Mouse (Mus musculus): ENCODE data around the gene F11. TPM values are rescaled to one million over a fixed set of nuclear protein-coding genes. Genes with fewer than 3 reads are reported as not detected.
A peak's percentile ranks its signal among the peaks of the same experiment; 100 is the strongest.

F11 gene
- polyA plus RNA-seq, 1 experiment from 2014 or later: not detected

- H3K9ac ChIP-seq (replicated peaks; ENCODE audit: low read depth, low read length): no peak overlapping the region
- no peak overlapping the region for H3K4me3 ChIP-seq (replicated peaks; ENCODE audit: low read length)
- H3K9me3 ChIP-seq (ENCODE audit: control insufficient read depth, low read length): no peaks in the 10 kb centered on the region
- no peak for ATAC-seq
- H3K27me3 ChIP-seq (replicated peaks; ENCODE audit: control insufficient read depth, insufficient read depth, low read length): no peaks in the 10 kb centered on the region
- no peak overlapping the region for H3K27ac ChIP-seq (ENCODE audit: low read length)
- no peaks in the 10 kb centered on the region for H3K36me3 ChIP-seq (ENCODE audit: control insufficient read depth, insufficient read depth)
- H3K4me1 ChIP-seq (replicated peaks; ENCODE audit: control insufficient read depth, insufficient read depth, low read length): no peaks in the 10 kb centered on the region
- 79% methylated on average over 3 of the region's 3 CpGs for WGBS
- no peak overlapping the region for H3K4me2 ChIP-seq (ENCODE audit: low read length)
Measured at GRCm38 (mm10) chr8:45277453-45277852, 15.6 kb upstream of the F11 start.

GRCm38 (mm10) chr8:45274317-45274716, 12.5 kb upstream of the F11 start:
- no peak overlapping the region for H3K4me3 ChIP-seq (replicated peaks; ENCODE audit: low read length)
- ATAC-seq: peak; percentile 62; the same call in 1 of the 2 replicates
- H3K9ac ChIP-seq (replicated peaks; ENCODE audit: low read depth, low read length): no peak overlapping the region
- H3K27me3 ChIP-seq (replicated peaks; ENCODE audit: control insufficient read depth, insufficient read depth, low read length): no peaks in the 10 kb centered on the region
- no peak overlapping the region for H3K4me2 ChIP-seq (ENCODE audit: low read length)
- no peak overlapping the region for H3K27ac ChIP-seq (ENCODE audit: low read length)
- H3K4me1 ChIP-seq (replicated peaks; ENCODE audit: control insufficient read depth, insufficient read depth, low read length): no peaks in the 10 kb centered on the region
- H3K36me3 ChIP-seq (ENCODE audit: control insufficient read depth, insufficient read depth): no peaks in the 10 kb centered on the region
- WGBS: 72% methylated on average over 4 of the region's 4 CpGs
- no peaks in the 10 kb centered on the region for H3K9me3 ChIP-seq (ENCODE audit: control insufficient read depth, low read length)

GRCm38 (mm10) chr8:45269056-45269455, 7.2 kb upstream of the F11 start:
- Histone ChIP-seq H3K36me3 (ENCODE audit: control insufficient read depth, insufficient read depth) (no peaks in the 10 kb centered on the region), H3K4me2 (ENCODE audit: low read length) (no peak overlapping the region), H3K4me1 (replicated peaks; ENCODE audit: control insufficient read depth, insufficient read depth, low read length) (no peaks in the 10 kb centered on the region), H3K9ac (replicated peaks; ENCODE audit: low read depth, low read length) (no peak overlapping the region), H3K27ac (ENCODE audit: low read length) (no peak overlapping the region), H3K9me3 (ENCODE audit: control insufficient read depth, low read length) (no peaks in the 10 kb centered on the region), H3K4me3 (replicated peaks; ENCODE audit: low read length) (no peak overlapping the region), H3K27me3 (replicated peaks; ENCODE audit: control insufficient read depth, insufficient read depth, low read length) (no peaks in the 10 kb centered on the region)
- ATAC-seq: no peak

- Histone ChIP-seq H3K27ac (ENCODE audit: low read length) (no peak overlapping the region), H3K4me1 (replicated peaks; ENCODE audit: control insufficient read depth, insufficient read depth, low read length) (no peaks in the 10 kb centered on the region), H3K4me2 (ENCODE audit: low read length) (no peak overlapping the region), H3K36me3 (ENCODE audit: control insufficient read depth, insufficient read depth) (no peaks in the 10 kb centered on the region), H3K9ac (replicated peaks; ENCODE audit: low read depth, low read length) (no peak overlapping the region), H3K9me3 (ENCODE audit: control insufficient read depth, low read length) (no peaks in the 10 kb centered on the region), H3K4me3 (replicated peaks; ENCODE audit: low read length) (no peak overlapping the region), H3K27me3 (replicated peaks; ENCODE audit: control insufficient read depth, insufficient read depth, low read length) (no peaks in the 10 kb centered on the region)
- ATAC-seq: no peak
Measured at GRCm38 (mm10) chr8:45268485-45268884, 6.7 kb upstream of the F11 start.

GRCm38 (mm10) chr8:45267611-45268391, 6.0 kb upstream of the F11 start:
- Histone ChIP-seq H3K36me3 (ENCODE audit: control insufficient read depth, insufficient read depth) (no peaks in the 10 kb centered on the region), H3K9ac (replicated peaks; ENCODE audit: low read depth, low read length) (no peak overlapping the region), H3K4me1 (replicated peaks; ENCODE audit: control insufficient read depth, insufficient read depth, low read length) (no peaks in the 10 kb centered on the region), H3K4me2 (ENCODE audit: low read length) (no peak overlapping the region), H3K27me3 (replicated peaks; ENCODE audit: control insufficient read depth, insufficient read depth, low read length) (no peaks in the 10 kb centered on the region), H3K4me3 (replicated peaks; ENCODE audit: low read length) (no peak overlapping the region), H3K27ac (ENCODE audit: low read length) (no peak overlapping the region), H3K9me3 (ENCODE audit: control insufficient read depth, low read length) (no peaks in the 10 kb centered on the region)
- no peak for ATAC-seq
- WGBS: 92% methylated on average over 4 of the region's 4 CpGs

- no peaks in the 10 kb centered on the region for H3K4me1 ChIP-seq (replicated peaks; ENCODE audit: control insufficient read depth, insufficient read depth, low read length)
- H3K4me2 ChIP-seq (ENCODE audit: low read length): no peak overlapping the region
- H3K4me3 ChIP-seq (replicated peaks; ENCODE audit: low read length): no peak overlapping the region
- WGBS: 41% methylated on average over 8 of the region's 8 CpGs
- no peaks in the 10 kb centered on the region for H3K36me3 ChIP-seq (ENCODE audit: control insufficient read depth, insufficient read depth)
- ATAC-seq: no peak
- H3K27me3 ChIP-seq (replicated peaks; ENCODE audit: control insufficient read depth, insufficient read depth, low read length): no peaks in the 10 kb centered on the region
- no peaks in the 10 kb centered on the region for H3K9me3 ChIP-seq (ENCODE audit: control insufficient read depth, low read length)
- no peak overlapping the region for H3K27ac ChIP-seq (ENCODE audit: low read length)
- H3K9ac ChIP-seq (replicated peaks; ENCODE audit: low read depth, low read length): no peak overlapping the region
Measured at GRCm38 (mm10) chr8:45266993-45267392, 5.2 kb upstream of the F11 start.

- ATAC-seq: no peak
- whole genome bisulfite sequencing: 89% methylated on average over 4 of the region's 4 CpGs
- Histone ChIP-seq H3K4me1 (replicated peaks; ENCODE audit: control insufficient read depth, insufficient read depth, low read length) (no peaks in the 10 kb centered on the region), H3K27me3 (replicated peaks; ENCODE audit: control insufficient read depth, insufficient read depth, low read length) (no peaks in the 10 kb centered on the region), H3K9ac (replicated peaks; ENCODE audit: low read depth, low read length) (no peak overlapping the region), H3K4me2 (ENCODE audit: low read length) (no peak overlapping the region), H3K27ac (ENCODE audit: low read length) (no peak overlapping the region), H3K36me3 (ENCODE audit: control insufficient read depth, insufficient read depth) (no peaks in the 10 kb centered on the region), H3K4me3 (replicated peaks; ENCODE audit: low read length) (no peak overlapping the region), H3K9me3 (ENCODE audit: control insufficient read depth, low read length) (no peaks in the 10 kb centered on the region)
Measured at GRCm38 (mm10) chr8:45264918-45265317, 3.1 kb upstream of the F11 start.

GRCm38 (mm10) chr8:45262851-45263250, 1.0 kb upstream of the F11 start:
- H3K9me3 ChIP-seq (ENCODE audit: control insufficient read depth, low read length): no peaks in the 10 kb centered on the region
- no peak overlapping the region for H3K9ac ChIP-seq (replicated peaks; ENCODE audit: low read depth, low read length)
- H3K4me1 ChIP-seq (replicated peaks; ENCODE audit: control insufficient read depth, insufficient read depth, low read length): no peaks in the 10 kb centered on the region
- 86% methylated on average over 3 of the region's 3 CpGs for WGBS
- no peak overlapping the region for H3K27ac ChIP-seq (ENCODE audit: low read length)
- no peak overlapping the region for H3K4me2 ChIP-seq (ENCODE audit: low read length)
- H3K36me3 ChIP-seq (ENCODE audit: control insufficient read depth, insufficient read depth): no peaks in the 10 kb centered on the region
- H3K4me3 ChIP-seq (replicated peaks; ENCODE audit: low read length): no peak overlapping the region
- ATAC-seq: no peak
- no peaks in the 10 kb centered on the region for H3K27me3 ChIP-seq (replicated peaks; ENCODE audit: control insufficient read depth, insufficient read depth, low read length)

GRCm38 (mm10) chr8:45258421-45258820, 3.4 kb downstream of the F11 start:
- no peak for ATAC-seq
- Histone ChIP-seq H3K36me3 (ENCODE audit: control insufficient read depth, insufficient read depth) (no peaks in the 10 kb centered on the region), H3K27me3 (replicated peaks; ENCODE audit: control insufficient read depth, insufficient read depth, low read length) (no peaks in the 10 kb centered on the region), H3K9ac (replicated peaks; ENCODE audit: low read depth, low read length) (no peak overlapping the region), H3K4me3 (replicated peaks; ENCODE audit: low read length) (no peak overlapping the region), H3K4me2 (ENCODE audit: low read length) (no peak overlapping the region), H3K9me3 (ENCODE audit: control insufficient read depth, low read length) (no peaks in the 10 kb centered on the region), H3K27ac (ENCODE audit: low read length) (no peak overlapping the region), H3K4me1 (replicated peaks; ENCODE audit: control insufficient read depth, insufficient read depth, low read length) (no peaks in the 10 kb centered on the region)
- 75% methylated on average over 8 of the region's 8 CpGs for WGBS

- no peak overlapping the region for H3K27ac ChIP-seq (ENCODE audit: low read length)
- no peak overlapping the region for H3K9ac ChIP-seq (replicated peaks; ENCODE audit: low read depth, low read length)
- ATAC-seq: no peak
- WGBS: 85% methylated on average over 12 of the region's 12 CpGs
- H3K4me1 ChIP-seq (replicated peaks; ENCODE audit: control insufficient read depth, insufficient read depth, low read length): no peaks in the 10 kb centered on the region
- H3K4me2 ChIP-seq (ENCODE audit: low read length): no peak overlapping the region
- no peaks in the 10 kb centered on the region for H3K9me3 ChIP-seq (ENCODE audit: control insufficient read depth, low read length)
- no peaks in the 10 kb centered on the region for H3K27me3 ChIP-seq (replicated peaks; ENCODE audit: control insufficient read depth, insufficient read depth, low read length)
- no peaks in the 10 kb centered on the region for H3K36me3 ChIP-seq (ENCODE audit: control insufficient read depth, insufficient read depth)
- no peak overlapping the region for H3K4me3 ChIP-seq (replicated peaks; ENCODE audit: low read length)
Measured at GRCm38 (mm10) chr8:45255040-45255439, 6.8 kb downstream of the F11 start.
